Mouse (Mus musculus) heart, embryonic 16.5 days (tissue): ENCODE data around the gene Btk. TPM values are rescaled to one million over a fixed set of nuclear protein-coding genes. Genes with fewer than 3 reads are reported as not detected.
A peak's percentile ranks its signal among the peaks of the same experiment; 100 is the strongest.
"Not testable (repeated sequence)": the region's sequence is repeated elsewhere in the genome, so short reads cannot be mapped to it uniquely, and the experiment has no call there.

Source experiments
- ATAC-seq: fragments of 200-750 bp; cut with Nextera tagmentation; replicated peaks from 2 replicates; pipeline ENCODE4 v1.8.0; 2017; ENCODE audit warnings: moderate number of reproducible peaks; ENCODE audit not compliant: insufficient read depth, low FRiP score; ENCODE audit errors: extremely low read depth
- H3K27ac ChIP-seq: fragments of 300-500 bp; sonication (generic); 2 replicates; pipeline ENCODE4 v1.5.1; 2014; ENCODE audit warnings: mild to moderate bottlenecking, low read length, control low read depth, moderate library complexity
- H3K27me3 ChIP-seq: fragments of 300-500 bp; sonication (generic); 2 replicates; pipeline ENCODE4 v1.6.1; 2014; ENCODE audit warnings: low read length, mixed read lengths; ENCODE audit not compliant: control insufficient read depth, insufficient read depth
- H3K36me3 ChIP-seq: fragments of 300-500 bp; sonication (generic); 2 replicates; pipeline ENCODE4 v1.6.1; 2014; ENCODE audit not compliant: control insufficient read depth, insufficient read depth
- H3K4me1 ChIP-seq: fragments of 300-500 bp; sonication (generic); 2 replicates; pipeline ENCODE4 v1.6.1; 2014; ENCODE audit warnings: low read length, mixed read lengths; ENCODE audit not compliant: control insufficient read depth, insufficient read depth
- H3K4me2 ChIP-seq: fragments of 300-500 bp; sonication (generic); 2 replicates; pipeline ENCODE4 v1.6.1; 2014; ENCODE audit warnings: low read depth, mild to moderate bottlenecking, control low read depth, low read length
- H3K4me3 ChIP-seq: fragments of 300-500 bp; sonication (generic); 2 replicates; pipeline ENCODE4 v1.5.1; 2014; ENCODE audit warnings: mild to moderate bottlenecking, control low read depth, low read length
- H3K9ac ChIP-seq: fragments of 300-500 bp; sonication (generic); 2 replicates; pipeline ENCODE4 v1.6.1; 2014; ENCODE audit warnings: low read length, control low read depth
- H3K9me3 ChIP-seq: fragments of 300-500 bp; sonication (generic); replicated peaks from 2 replicates; pipeline ENCODE4 v1.6.1; 2016; ENCODE audit warnings: low read length; ENCODE audit not compliant: control insufficient read depth
- WGBS: fragments of 180-500 bp; shearing (Covaris S2); extraction: QIAGEN DNeasy Blood & Tissue Kit; methylation state at CpG from one replicate; pipeline ENCODE4 v1.1.7; 2014; 5-methylcytosine and 5-hydroxymethylcytosine counted together
- polyA plus RNA-seq: library from polyadenylated mRNA; unstranded; fragments of >200 nt; fragmentation: Nextera tagmentation; extraction: Ambion mirVana; gene quantifications from 2 replicates; pipeline ENCODE4 v1.2.1, GENCODE M21; 2015

Gene Btk
- polyA plus RNA-seq, 1 experiment from 2014 or later: 1.6 TPM

DNA sequence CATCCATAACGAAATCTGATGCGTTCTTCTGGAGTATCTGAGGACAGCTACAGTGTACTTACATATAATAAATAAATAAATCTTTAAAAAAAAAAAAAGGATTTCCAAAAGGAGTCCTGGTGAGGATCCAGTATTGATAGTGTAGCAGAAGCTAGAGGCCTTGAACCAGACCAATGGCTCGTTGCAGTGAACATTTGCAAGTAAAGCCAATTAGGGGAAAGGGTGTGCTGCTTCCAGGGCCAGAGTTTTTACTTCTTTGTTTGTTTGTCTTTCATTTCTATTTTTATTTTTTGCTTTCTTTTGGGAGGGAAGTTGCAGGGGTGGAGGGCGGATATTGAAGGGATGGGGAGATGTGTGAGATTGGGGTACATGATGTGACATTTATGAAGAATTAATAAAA, 30.0 kb downstream of the Btk start:
- H3K9me3 ChIP-seq: no peaks in the 10 kb centered on the region; the same call in 1 of the 2 replicates
- no peak overlapping the region for H3K4me3 ChIP-seq
- 82% methylated on average over 4 of the region's 4 CpGs for WGBS
- H3K4me1 ChIP-seq: no peaks in the 10 kb centered on the region
- no peaks in the 10 kb centered on the region for H3K36me3 ChIP-seq
- no peak for ATAC-seq
- H3K27ac ChIP-seq: no peak overlapping the region
- H3K4me2 ChIP-seq: no peak overlapping the region
- H3K27me3 ChIP-seq: no peaks in the 10 kb centered on the region
- no peak overlapping the region for H3K9ac ChIP-seq

DNA sequence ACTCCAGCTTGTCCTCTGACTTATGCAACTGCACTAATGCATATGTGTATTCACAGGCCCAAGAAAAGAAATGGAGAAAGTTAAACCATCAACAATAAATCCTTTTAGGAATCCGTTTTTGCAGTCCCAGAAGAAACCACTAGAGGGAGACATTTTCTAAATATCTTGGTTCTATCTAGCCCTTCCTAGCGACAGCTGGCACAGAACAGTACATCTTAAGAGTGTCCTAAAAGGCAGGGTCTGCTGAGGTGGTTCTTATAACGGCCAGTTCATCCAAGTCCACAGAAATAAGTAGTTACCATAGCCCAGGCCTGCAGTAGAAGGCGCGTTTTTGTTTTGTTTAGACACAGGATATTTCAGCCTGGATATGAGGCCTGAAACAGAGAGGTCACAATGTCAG, 32.5 kb downstream of the Btk start:
- Histone ChIP-seq H3K4me2 (no peak overlapping the region), H3K4me3 (no peak overlapping the region), H3K9ac (no peak overlapping the region), H3K27me3 (no peaks in the 10 kb centered on the region), H3K36me3 (no peaks in the 10 kb centered on the region), H3K4me1 (no peaks in the 10 kb centered on the region), H3K27ac (no peak overlapping the region), H3K9me3 (no peaks in the 10 kb centered on the region; the same call in 1 of the 2 replicates)
- 17% methylated on average over 5 of the region's 5 CpGs for WGBS
- ATAC-seq: no peak

DNA sequence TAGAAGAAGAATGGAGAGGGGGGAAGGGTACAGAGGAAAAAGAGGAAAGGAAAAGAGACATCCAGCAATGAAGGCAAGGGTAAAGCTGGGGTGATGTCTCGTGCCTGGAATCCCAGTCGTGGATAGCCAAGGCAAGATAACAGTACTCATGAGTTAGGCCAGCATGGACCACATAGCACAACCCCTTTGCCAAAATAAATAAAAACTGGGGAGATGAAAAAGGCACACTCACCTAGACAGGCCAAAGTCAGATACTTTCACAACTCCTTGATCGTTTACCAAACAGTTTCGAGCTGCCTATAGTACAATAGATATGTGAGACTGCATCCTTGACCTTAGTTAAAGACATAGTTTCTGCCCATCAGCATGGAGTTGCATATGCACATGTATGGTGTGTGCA, 36.0 kb downstream of the Btk start:
- no peaks in the 10 kb centered on the region for H3K36me3 ChIP-seq
- H3K4me1 ChIP-seq: no peaks in the 10 kb centered on the region
- H3K4me3 ChIP-seq: no peak overlapping the region
- WGBS: 68% methylated on average over 4 of the region's 4 CpGs
- no peak for ATAC-seq
- H3K9me3 ChIP-seq: no peaks in the 10 kb centered on the region; the same call in 1 of the 2 replicates
- no peak overlapping the region for H3K9ac ChIP-seq
- no peaks in the 10 kb centered on the region for H3K27me3 ChIP-seq
- H3K4me2 ChIP-seq: no peak overlapping the region
- H3K27ac ChIP-seq: no peak overlapping the region

DNA sequence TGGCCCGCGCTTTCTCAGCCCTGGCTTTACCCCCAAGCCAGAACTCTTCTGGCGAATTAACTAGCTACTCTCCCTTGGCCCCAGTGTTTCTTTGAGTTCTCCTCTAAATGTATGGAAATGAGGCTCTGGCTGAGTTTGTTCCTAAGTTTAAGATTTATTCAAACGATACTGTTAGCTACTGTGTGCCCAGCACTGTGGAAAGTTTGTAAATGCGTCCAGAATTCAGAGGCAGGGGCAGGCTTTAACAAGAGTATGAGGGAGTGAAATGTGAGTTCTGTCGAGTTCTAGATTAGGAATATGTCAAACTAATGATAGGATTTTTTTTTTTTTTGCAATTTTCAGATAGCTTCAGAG, 41.4 kb downstream of the Btk start:
- peak overlapping the region; percentile 77 for H3K9ac ChIP-seq
- no peak for ATAC-seq
- no peaks in the 10 kb centered on the region for H3K27me3 ChIP-seq
- H3K4me1 ChIP-seq: no peaks in the 10 kb centered on the region; the same call in 1 of the 2 replicates
- no peaks in the 10 kb centered on the region for H3K36me3 ChIP-seq
- H3K4me3 ChIP-seq: peak overlapping the region; percentile 66
- H3K27ac ChIP-seq: peak overlapping the region; percentile 90
- H3K9me3 ChIP-seq: no peaks in the 10 kb centered on the region
- H3K4me2 ChIP-seq: peak overlapping the region; percentile 64
- 18% methylated on average over 6 of the region's 6 CpGs for WGBS

DNA sequence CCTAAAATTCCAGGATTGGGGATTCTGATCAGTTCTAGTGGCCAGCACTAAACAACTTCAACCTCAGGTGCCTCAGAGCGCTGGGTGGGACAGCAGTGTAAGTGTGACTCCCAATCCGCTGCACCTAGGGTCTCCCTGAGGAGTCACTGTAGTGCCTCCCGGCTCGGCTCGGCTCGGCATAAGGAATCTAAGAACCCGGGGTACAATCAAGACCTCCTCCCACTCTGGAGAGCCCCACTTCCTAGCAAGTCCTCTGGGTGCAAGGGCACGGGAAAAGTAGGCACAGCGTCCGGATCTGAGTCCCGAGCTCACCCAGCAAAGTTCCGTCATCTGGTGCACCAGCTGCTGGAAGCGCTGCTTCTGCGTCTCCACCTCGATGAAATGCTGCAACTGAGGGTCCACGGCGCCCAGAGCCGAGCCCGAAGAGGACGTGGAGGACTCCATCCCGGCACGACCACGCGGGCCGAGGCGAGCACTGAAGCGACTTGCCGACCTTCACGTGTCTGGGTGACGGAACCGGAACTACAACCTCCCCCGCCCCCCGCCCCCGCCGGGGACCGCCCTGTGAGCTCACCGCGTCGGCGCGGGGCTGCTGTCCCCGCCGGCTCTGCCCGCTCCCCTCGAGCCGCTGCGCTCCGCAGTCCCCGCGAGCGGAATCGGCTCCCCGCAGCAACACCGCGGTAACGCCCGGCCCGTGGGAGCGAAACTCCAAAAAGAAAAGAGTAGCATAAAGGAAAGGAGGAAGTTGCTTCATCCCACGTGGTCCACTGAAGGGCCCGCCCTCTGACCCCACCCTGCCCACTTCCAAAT, 42.0 kb downstream of the Btk start, which contains the start of gene Timm8a1:
Gene Timm8a1 (minus strand): TSS at position 721 of the 810 bp plus-strand sequence.
- Histone ChIP-seq H3K4me2 (peak within 1 kb of the TSS; percentile 64), H3K27me3 (no peaks in the 10 kb centered on the region), H3K4me3 (peak within 1 kb of the TSS; percentile 66), H3K9ac (peak within 1 kb of the TSS; percentile 77), H3K9me3 (no peaks in the 10 kb centered on the region), H3K4me1 (no peaks in the 10 kb centered on the region; the same call in 1 of the 2 replicates), H3K36me3 (no peaks in the 10 kb centered on the region), H3K27ac (peak within 1 kb of the TSS; percentile 90)
- ATAC-seq: peak; percentile 89
- WGBS: 19% methylated on average over 43 of the region's 61 CpGs

DNA sequence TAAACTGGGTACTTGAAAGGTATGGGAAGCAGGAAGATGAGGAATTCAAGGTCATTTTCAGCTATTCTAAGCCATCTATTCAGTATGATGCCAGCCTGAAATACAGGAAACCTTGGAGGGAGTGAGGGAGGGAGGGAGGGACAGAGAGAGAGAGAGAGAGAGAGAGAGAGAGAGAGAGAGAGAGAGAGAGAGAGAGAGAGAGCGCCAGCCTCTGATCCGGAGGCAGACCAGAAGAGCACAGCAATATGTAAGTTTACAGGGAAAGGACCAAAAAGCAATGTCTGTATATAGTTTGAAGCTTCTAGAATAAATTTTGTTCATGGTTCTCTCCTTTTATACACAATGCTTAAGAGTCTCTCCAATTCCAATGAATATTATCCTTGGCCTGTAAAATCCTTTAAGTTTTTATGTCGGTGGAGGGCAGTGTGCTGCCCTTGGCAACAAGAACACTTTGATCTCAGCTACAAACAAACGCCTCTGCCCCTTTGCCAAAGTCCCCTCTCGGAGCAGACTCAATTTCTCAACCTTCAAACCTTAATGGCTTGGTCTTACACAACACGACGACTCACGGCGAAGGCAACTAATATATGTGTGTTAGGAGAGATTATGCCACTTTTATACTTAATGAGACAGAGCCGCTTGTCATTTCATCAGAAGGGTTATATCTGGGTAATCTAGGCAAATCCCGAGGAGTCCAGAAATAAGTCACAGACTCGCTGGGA, 42.8 kb downstream of the Btk start:
- no peaks in the 10 kb centered on the region for H3K27me3 ChIP-seq
- peak overlapping the region; percentile 52 for H3K4me2 ChIP-seq
- peak overlapping the region; percentile 76 for H3K27ac ChIP-seq
- peak overlapping the region; percentile 77 for H3K9ac ChIP-seq
- no peaks in the 10 kb centered on the region; the same call in 1 of the 2 replicates for H3K4me1 ChIP-seq
- H3K36me3 ChIP-seq: no peaks in the 10 kb centered on the region
- H3K4me3 ChIP-seq: peak overlapping the region; percentile 66
- 21% methylated on average over 12 of the region's 12 CpGs for WGBS
- no peak for ATAC-seq
- H3K9me3 ChIP-seq: no peaks in the 10 kb centered on the region

DNA sequence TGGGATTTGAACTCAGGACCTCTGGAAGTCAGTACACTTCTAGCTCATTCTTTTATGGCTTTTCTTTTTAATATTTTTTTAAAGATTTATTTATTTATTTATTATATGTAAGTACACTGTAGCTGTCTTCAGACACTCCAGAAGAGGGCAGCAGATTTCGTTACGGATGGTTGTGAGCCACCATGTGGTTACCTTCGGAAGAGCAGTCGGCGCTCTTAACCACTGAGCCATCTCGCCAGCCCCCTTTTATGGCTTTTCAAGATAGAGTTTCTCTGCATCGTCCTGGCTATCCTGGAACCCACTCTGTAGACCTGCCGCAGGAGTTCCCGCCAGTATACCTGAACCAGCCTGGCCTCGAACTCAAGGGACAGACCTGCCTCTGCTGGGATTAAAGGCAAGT, 43.6 kb downstream of the Btk start:
- 83% methylated on average over 10 of the region's 10 CpGs for WGBS
- Histone ChIP-seq H3K4me2 (peak overlapping the region; percentile 52), H3K4me3 (peak overlapping the region; percentile 66)
- not testable (repeated sequence) for H3K9ac ChIP-seq, H3K27ac ChIP-seq, ATAC-seq, H3K27me3 ChIP-seq, H3K4me1 ChIP-seq, H3K9me3 ChIP-seq, H3K36me3 ChIP-seq

DNA sequence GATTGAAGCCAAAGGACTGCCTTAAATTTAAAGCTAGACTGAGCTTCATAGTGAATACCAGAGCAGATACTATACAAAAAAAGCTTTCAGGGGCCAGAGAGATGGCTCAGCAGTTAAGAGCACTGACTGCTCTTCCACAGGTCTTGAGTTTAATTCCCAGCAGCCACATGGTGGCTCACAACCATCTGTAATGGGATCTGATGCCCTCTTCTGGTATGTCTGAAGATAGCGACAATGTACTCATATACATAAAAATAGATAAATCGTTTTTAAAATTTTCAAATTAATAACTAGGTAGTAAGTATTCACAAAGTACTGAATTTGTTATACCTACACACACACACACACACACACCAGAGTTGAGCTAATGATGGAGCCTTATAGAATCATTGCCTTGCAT, 50.0 kb downstream of the Btk start:
- H3K4me1 ChIP-seq: no peaks in the 10 kb centered on the region
- no peaks in the 10 kb centered on the region for H3K9me3 ChIP-seq
- no peak for ATAC-seq
- no peak overlapping the region for H3K27ac ChIP-seq
- no peak overlapping the region for H3K4me3 ChIP-seq
- no peak overlapping the region for H3K4me2 ChIP-seq
- H3K36me3 ChIP-seq: no peaks in the 10 kb centered on the region
- WGBS: 75% methylated on average over 2 of the region's 2 CpGs
- H3K9ac ChIP-seq: no peak overlapping the region
- H3K27me3 ChIP-seq: no peaks in the 10 kb centered on the region

DNA sequence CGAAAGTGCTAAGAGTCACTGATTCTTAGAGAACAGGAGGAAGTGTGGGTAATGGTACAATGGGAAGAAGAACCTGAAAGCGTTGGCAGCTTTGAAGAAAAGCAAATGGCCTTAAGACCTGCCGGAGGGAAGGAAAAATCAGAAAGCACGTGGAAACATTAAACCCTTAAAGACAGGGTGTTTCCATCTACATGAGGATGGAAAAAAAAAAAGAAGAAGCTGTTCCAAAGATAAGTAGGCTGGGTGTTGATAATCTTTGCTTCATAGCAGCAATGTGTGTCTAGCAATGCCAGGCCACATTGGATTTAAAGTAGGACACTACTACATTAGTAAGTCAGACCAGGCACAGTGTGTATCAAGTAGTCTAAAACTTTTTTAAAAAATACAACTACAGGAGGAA, 58.1 kb downstream of the Btk start:
- no peak overlapping the region for H3K4me2 ChIP-seq
- no peak overlapping the region for H3K9ac ChIP-seq
- WGBS: 57% methylated on average over 4 of the region's 4 CpGs
- H3K4me3 ChIP-seq: no peak overlapping the region
- H3K36me3 ChIP-seq: no peaks in the 10 kb centered on the region
- H3K27ac ChIP-seq: no peak overlapping the region
- H3K4me1 ChIP-seq: no peaks in the 10 kb centered on the region
- no peaks in the 10 kb centered on the region for H3K9me3 ChIP-seq
- H3K27me3 ChIP-seq: no peaks in the 10 kb centered on the region
- no peak for ATAC-seq
